Mouse (Mus musculus) kidney, postnatal 14 days (tissue): ENCODE data around the gene Bace2.

ENCODE experiments used
- DNase-seq: peaks from one replicate; pipeline ENCODE4 v3.0.0; 2022; ENCODE audit warnings: mixed read lengths

Gene Bace2

GRCm38 (mm10) chr16:97474671-97475070 is 118.1 kb downstream of the Bace2 start:
- no peak for DNase-seq

GRCm38 (mm10) chr16:97475581-97475980 is 119.0 kb downstream of the Bace2 start:
- no peak for DNase-seq

- DNase-seq: no peak
Measured at GRCm38 (mm10) chr16:97476524-97476923, 120.0 kb downstream of the Bace2 start.

- no peak for DNase-seq
Measured at GRCm38 (mm10) chr16:97478655-97479054, 122.1 kb downstream of the Bace2 start.

- DNase-seq: no peak
Measured at GRCm38 (mm10) chr16:97492369-97492768, 135.8 kb downstream of the Bace2 start.
